Mouse (Mus musculus): ENCODE data around the gene Fkbp10.

Gene Fkbp10

GRCm38 (mm10) chr11:100394353-100395074 is 21.0 kb upstream of the Fkbp10 start:
- DNase-seq: peak in 1 of 2 experiments; percentile 42

- peak; percentile 83 to 91 for DNase-seq
Measured at GRCm38 (mm10) chr11:100395200-100395599, 20.3 kb upstream of the Fkbp10 start.

- DNase-seq: peak; percentile 69 to 79
Measured at GRCm38 (mm10) chr11:100395861-100396631, 19.5 kb upstream of the Fkbp10 start.

- peak; percentile 64 to 76 for DNase-seq
Measured at GRCm38 (mm10) chr11:100396886-100397599, 18.5 kb upstream of the Fkbp10 start.

- peak; percentile 100 for DNase-seq
Measured at GRCm38 (mm10) chr11:100397600-100398389, 17.7 kb upstream of the Fkbp10 start, which contains the start of gene Jup. Gene Jup, minus strand, starts transcription at chr11:100397763.

- DNase-seq: no peak
Measured at GRCm38 (mm10) chr11:100398517-100398916, 17.0 kb upstream of the Fkbp10 start.

GRCm38 (mm10) chr11:100399320-100399719 is 16.2 kb upstream of the Fkbp10 start:
- DNase-seq: no peak

GRCm38 (mm10) chr11:100399727-100400538 is 15.6 kb upstream of the Fkbp10 start:
- DNase-seq: no peak

GRCm38 (mm10) chr11:100400842-100401241 is 14.7 kb upstream of the Fkbp10 start:
- DNase-seq: no peak

GRCm38 (mm10) chr11:100402240-100402639 is 13.3 kb upstream of the Fkbp10 start:
- DNase-seq: peak in 1 of 2 experiments; percentile 43

- peak in 1 of 2 experiments; percentile 53 for DNase-seq
Measured at GRCm38 (mm10) chr11:100402682-100403081, 12.8 kb upstream of the Fkbp10 start.

- no peak for DNase-seq
Measured at GRCm38 (mm10) chr11:100403445-100404134, 11.9 kb upstream of the Fkbp10 start.

GRCm38 (mm10) chr11:100404456-100405074 is 10.9 kb upstream of the Fkbp10 start:
- no peak for DNase-seq

- DNase-seq: no peak
Measured at GRCm38 (mm10) chr11:100406273-100406672, 9.2 kb upstream of the Fkbp10 start.

- DNase-seq: no peak
Measured at GRCm38 (mm10) chr11:100406995-100407705, 8.3 kb upstream of the Fkbp10 start.

GRCm38 (mm10) chr11:100408076-100408834 is 7.2 kb upstream of the Fkbp10 start:
- DNase-seq: peak; percentile 82 to 86

GRCm38 (mm10) chr11:100408835-100409462 is 6.5 kb upstream of the Fkbp10 start:
- no peak for DNase-seq

- DNase-seq: no peak
Measured at GRCm38 (mm10) chr11:100409686-100410085, 5.8 kb upstream of the Fkbp10 start.

Measured in kidney, postnatal 4 days (tissue).